Comparison of ENCODE assay signal across 8 mouse cellular contexts in the genomic region with DNA sequence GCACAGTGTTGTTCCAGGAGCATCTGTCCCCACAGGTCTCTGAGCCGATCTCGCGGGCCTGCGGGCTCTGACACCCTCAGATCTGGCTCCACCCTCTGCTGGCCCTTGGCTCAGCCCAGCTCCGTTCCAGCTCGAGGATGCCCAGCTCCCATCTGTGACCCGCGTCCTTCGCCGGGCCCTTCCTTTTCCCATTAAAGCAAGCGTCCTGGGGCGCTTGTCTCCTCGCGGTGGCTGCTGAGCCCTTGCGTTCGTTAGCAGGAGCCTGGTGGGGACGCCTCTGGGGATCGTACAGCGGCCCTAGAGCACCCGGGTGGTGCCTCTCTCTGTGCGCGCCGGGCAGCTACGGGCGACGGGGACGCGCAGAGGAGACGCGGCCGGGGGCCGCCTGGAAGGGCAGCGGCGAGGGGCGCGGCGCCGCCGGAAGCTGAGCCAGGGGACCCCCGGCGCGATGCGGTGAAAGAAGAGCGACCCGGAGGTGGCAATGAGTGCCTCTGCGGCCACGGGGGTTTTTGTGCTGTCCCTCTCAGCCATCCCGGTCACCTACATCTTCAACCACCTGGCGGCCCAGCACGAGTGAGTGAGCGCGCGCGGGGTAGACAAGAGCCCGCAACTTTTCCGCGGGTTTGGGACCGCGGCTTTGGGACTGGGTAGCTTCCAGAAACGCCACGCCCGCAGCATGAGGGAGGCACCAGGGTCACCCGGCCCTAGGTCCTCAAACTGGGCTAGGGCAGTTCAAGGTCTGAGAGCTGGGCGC. TPM values are rescaled to one million over a fixed set of nuclear protein-coding genes. Genes with fewer than 3 reads are reported as not detected.
A peak's percentile ranks its signal among the peaks of the same experiment; 100 is the strongest.
DNase-seq lines count a peak whose midpoint lies in the region; ATAC-seq lines count a peak whose summit lies in the region.

TSS of gene Tm6sf1 (plus strand) at position 34 of the 754 bp plus-strand sequence.

- peak; percentile 15; the same call in 1 of the 2 replicates for ATAC-seq in common myeloid progenitor, adult 5-6 weeks (replicated peaks; ENCODE audit: low read depth, poor library complexity, severe bottlenecking)
- ATAC-seq in granulocyte monocyte progenitor cell, adult 5-6 weeks (replicated peaks; ENCODE audit: poor library complexity, severe bottlenecking), result peak; percentile 14
- ATAC-seq in kidney, embryonic 15.5 days (replicated peaks; ENCODE audit: low FRiP score), result peak; percentile 68
- ATAC-seq in liver, embryonic 15.5 days (ENCODE audit: insufficient read depth), result peak; percentile 23; the same call in 1 of the 2 replicates
- peak; percentile 84 for ATAC-seq in neural tube, embryonic 11.5 days (ENCODE audit: insufficient read depth, low FRiP score, low TSS enrichment)

- peak within 1 kb of the TSS; percentile 94 for H3K4me2 ChIP-seq in kidney, embryonic 15.5 days
- H3K4me2 ChIP-seq in liver, embryonic 15.5 days, result peak within 1 kb of the TSS; percentile 58
- H3K4me2 ChIP-seq in neural tube, embryonic 11.5 days (ENCODE audit: low read depth), result peak within 1 kb of the TSS; percentile 98

- H3K9me3 ChIP-seq in kidney, embryonic 15.5 days (replicated peaks), result no peaks in the 10 kb centered on the region
- no peaks in the 10 kb centered on the region for H3K9me3 ChIP-seq in liver, embryonic 15.5 days (replicated peaks)
- H3K9me3 ChIP-seq in neural tube, embryonic 11.5 days (ENCODE audit: control insufficient read depth, low read length), result no peaks in the 10 kb centered on the region

- peaks cover 26% of the 10 kb centered on the region for H3K27me3 ChIP-seq in kidney, embryonic 15.5 days
- H3K27me3 ChIP-seq in liver, embryonic 15.5 days, result peaks cover 93% of the 10 kb centered on the region
- 0 out of 2 replicates have a peak, but pooled peaks cover 2% of the 10 kb centered on the region for H3K27me3 ChIP-seq in neural tube, embryonic 11.5 days (ENCODE audit: control insufficient read depth, insufficient read depth, low read length)

- no peaks in the 10 kb centered on the region for H3K36me3 ChIP-seq in kidney, embryonic 15.5 days
- H3K36me3 ChIP-seq in liver, embryonic 15.5 days (replicated peaks), result no peaks in the 10 kb centered on the region
- no peaks in the 10 kb centered on the region for H3K36me3 ChIP-seq in neural tube, embryonic 11.5 days (ENCODE audit: control insufficient read depth, insufficient read depth, low read length)

- peak within 1 kb of the TSS; percentile 43 for H3K27ac ChIP-seq in kidney, embryonic 15.5 days
- H3K27ac ChIP-seq in liver, embryonic 15.5 days (replicated peaks), result peak within 1 kb of the TSS; percentile 57
- H3K27ac ChIP-seq in neural tube, embryonic 11.5 days (ENCODE audit: low read depth, low read length), result 0 out of 2 replicates have a peak within 1 kb of the TSS, but pooled peaks have one; percentile 20

- peak within 1 kb of the TSS; percentile 56 for H3K4me3 ChIP-seq in kidney, embryonic 15.5 days (replicated peaks)
- H3K4me3 ChIP-seq in liver, embryonic 15.5 days (replicated peaks), result peak within 1 kb of the TSS; percentile 54
- peak within 1 kb of the TSS; percentile 63 for H3K4me3 ChIP-seq in neural tube, embryonic 11.5 days (ENCODE audit: low read depth, low read length)

- peaks cover 34% of the 10 kb centered on the region for H3K4me1 ChIP-seq in kidney, embryonic 15.5 days
- peaks cover 18% of the 10 kb centered on the region for H3K4me1 ChIP-seq in liver, embryonic 15.5 days (replicated peaks)
- H3K4me1 ChIP-seq in neural tube, embryonic 11.5 days (ENCODE audit: control insufficient read depth, insufficient read depth, low read length), result no peaks in the 10 kb centered on the region

- DNase-seq in right cerebral cortex, adult 18-20 months, result peak; percentile 45
- DNase-seq in right cerebral cortex, postnatal 36 days (ENCODE audit: low spot score in 2 of 2), result no peak
- DNase-seq in neural tube, embryonic 11.5 days (ENCODE audit: low spot score), result peak; percentile 71
- no peak for DNase-seq in cerebellum, adult 11 months

- peak within 1 kb of the TSS; percentile 59 for H3K9ac ChIP-seq in kidney, embryonic 15.5 days
- peak within 1 kb of the TSS; percentile 32 for H3K9ac ChIP-seq in liver, embryonic 15.5 days
- H3K9ac ChIP-seq in neural tube, embryonic 11.5 days (ENCODE audit: low read length), result peak within 1 kb of the TSS; percentile 68

- under 1% methylated on average over 64 of the region's 64 CpGs for WGBS in kidney, embryonic 15.5 days
- under 1% methylated on average over 64 of the region's 64 CpGs for WGBS in liver, embryonic 15.5 days (ENCODE audit: insufficient replicate concordance)
- under 1% methylated on average over 64 of the region's 64 CpGs for WGBS in neural tube, embryonic 11.5 days

RNA-seq across cellular contexts. Expression of gene Tm6sf1, which starts in this region (rescaled TPM):
- total RNA-seq in common myeloid progenitor, adult 5-6 weeks (2017), result 122 and 127 TPM in 2 replicates
- 177 and 196 TPM in 2 replicates for total RNA-seq in granulocyte monocyte progenitor cell, adult 5-6 weeks (2014; fragmentation: Nextera tagmentation)
- total RNA-seq in granulocyte monocyte progenitor cell, adult 5-6 weeks (2017), result 132 and 194 TPM in 2 replicates
- polyA plus RNA-seq in kidney, embryonic 15.5 days (2015; fragmentation: Nextera tagmentation; extraction: Ambion mirVana), result 13.5 and 14.5 TPM in 2 replicates
- polyA plus RNA-seq in liver, embryonic 15.5 days (2015; fragmentation: Nextera tagmentation; extraction: Ambion mirVana), result 10.8 and 11.1 TPM in 2 replicates
- polyA plus RNA-seq in neural tube, embryonic 11.5 days (2014; fragmentation: Nextera tagmentation; extraction: Ambion mirVana), result 13.9 and 16.8 TPM in 2 replicates

Comparison
In these comparisons a context has a peak if more than half of its experiments do, and no peak if none do; other contexts are left out.
1. DNase-seq: peak in right cerebral cortex, adult 18-20 months (single experiment) and neural tube, embryonic 11.5 days (single experiment); none in right cerebral cortex, postnatal 36 days (0 of 2) and cerebellum, adult 11 months (single experiment).
2. ATAC-seq: peak in every context shown above with its lines; median percentile 84 in neural tube, embryonic 11.5 days; 68 in kidney, embryonic 15.5 days; 23 in liver, embryonic 15.5 days; 15 in common myeloid progenitor, adult 5-6 weeks; 14 in granulocyte monocyte progenitor cell, adult 5-6 weeks.
3. Peak in every context shown above with its lines, with median percentiles within 50 percentile points of each other: H3K27ac ChIP-seq, H3K4me2 ChIP-seq, H3K4me3 ChIP-seq and H3K9ac ChIP-seq.